Mouse (Mus musculus): Measurements from ENCODE around the gene Pex11b.

GRCm38 (mm10) chr3:96671519-96671918, 36.3 kb downstream of the Pex11b start:
- no peak for TF ChIP-seq MAX (IDR thresholded peaks at IDR 0.05)
- no peak for TF ChIP-seq MYOG (IDR thresholded peaks at IDR 0.05; ENCODE audit: control insufficient read depth, extremely low read depth, insufficient read length)
